Mouse (Mus musculus): ENCODE data around the gene Fars2. TPM values are rescaled to one million over a fixed set of nuclear protein-coding genes. Genes with fewer than 3 reads are reported as not detected.
A peak's percentile ranks its signal among the peaks of the same experiment; 100 is the strongest.

Fars2 gene
- polyA plus RNA-seq, 1 experiment: 28.4 TPM

DNA sequence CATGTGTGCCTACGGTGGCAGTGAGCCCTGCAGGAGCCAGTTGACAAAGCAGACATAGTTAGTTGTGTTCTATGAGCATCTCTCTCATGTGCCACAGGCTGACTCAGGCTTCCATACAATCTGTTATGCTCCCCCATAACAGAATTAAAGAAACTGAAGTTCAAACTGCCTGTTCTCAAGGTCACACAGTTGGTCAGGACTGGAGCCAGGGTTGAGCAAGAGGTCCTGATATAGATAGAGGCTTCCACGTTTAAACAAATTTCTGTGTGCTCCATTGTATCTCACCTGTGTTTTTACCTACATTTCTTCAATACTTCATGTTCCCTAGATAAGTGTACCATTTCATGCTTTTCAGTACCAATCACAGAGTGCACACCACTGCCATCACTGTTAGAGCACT lies 362.9 kb downstream of the Fars2 start:
- TF ChIP-seq POLR2A (IDR thresholded peaks at IDR 0.05; ENCODE audit: borderline replicate concordance, insufficient read depth, low read length) (no peak), CTCF (IDR thresholded peaks at IDR 0.05; ENCODE audit: borderline replicate concordance, insufficient read depth, low read depth, low read length) (no peak)
- DNase-seq: no peak
- 81% methylated on average over 2 of the region's 2 CpGs for WGBS
- H3K27me3 ChIP-seq (ENCODE audit: control insufficient read depth, insufficient read depth, low read length): no peaks in the 10 kb centered on the region
- no peak overlapping the region for H3K4me3 ChIP-seq (replicated peaks; ENCODE audit: insufficient read depth, low read depth, low read length)
- no peak overlapping the region for H3K27ac ChIP-seq (ENCODE audit: insufficient read depth, low read length)
- H3K4me1 ChIP-seq (ENCODE audit: control insufficient read depth, insufficient read depth, low read length): no peaks in the 10 kb centered on the region

DNA sequence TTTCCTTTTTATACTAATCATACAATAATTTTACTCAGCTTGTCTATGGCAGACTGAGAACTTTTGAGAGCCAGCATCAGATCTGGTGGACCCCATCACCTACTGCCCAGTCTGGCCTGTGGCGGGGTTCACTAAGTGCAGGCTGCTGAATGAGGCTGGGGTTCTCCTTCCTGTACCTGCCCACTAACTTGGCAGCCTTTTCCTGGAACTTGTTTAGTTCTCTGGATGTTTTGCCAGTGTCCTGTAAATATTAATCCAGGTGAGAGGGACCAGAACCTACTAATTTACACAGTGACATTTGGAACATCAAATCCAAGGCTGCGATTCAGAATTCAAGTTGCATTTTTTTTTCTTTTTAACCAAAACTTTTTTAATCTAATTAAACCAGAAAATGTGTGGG lies 367.2 kb downstream of the Fars2 start:
- Histone ChIP-seq H3K4me1 (ENCODE audit: control insufficient read depth, insufficient read depth, low read length) (no peaks in the 10 kb centered on the region), H3K27ac (ENCODE audit: insufficient read depth, low read length) (no peak overlapping the region), H3K4me3 (replicated peaks; ENCODE audit: insufficient read depth, low read depth, low read length) (no peak overlapping the region), H3K27me3 (ENCODE audit: control insufficient read depth, insufficient read depth, low read length) (no peaks in the 10 kb centered on the region)
- TF ChIP-seq POLR2A (IDR thresholded peaks at IDR 0.05; ENCODE audit: borderline replicate concordance, insufficient read depth, low read length) (no peak), CTCF (IDR thresholded peaks at IDR 0.05; ENCODE audit: borderline replicate concordance, insufficient read depth, low read depth, low read length) (no peak)
- DNase-seq: no peak
- WGBS: over 99% methylated on average over 2 of the region's 2 CpGs

DNA sequence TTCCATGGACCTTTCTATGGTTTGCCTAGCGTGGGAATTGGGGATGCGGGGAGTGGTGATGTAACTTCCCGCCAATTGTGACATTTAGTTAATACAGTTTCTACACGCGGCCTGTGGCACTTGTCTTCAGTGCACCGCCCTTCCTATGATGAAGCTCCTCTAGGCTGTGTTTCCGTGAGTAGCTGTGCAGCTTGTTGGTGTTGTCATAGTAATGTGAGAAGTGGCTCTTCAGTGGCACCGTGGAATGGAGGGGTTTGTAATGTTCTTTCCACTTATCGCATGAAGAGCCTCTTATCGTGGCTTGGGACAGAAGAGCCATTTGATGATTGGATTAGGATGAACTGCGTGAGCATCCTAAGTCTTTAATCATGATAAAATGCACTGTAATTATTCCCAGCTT lies 369.5 kb downstream of the Fars2 start:
- Histone ChIP-seq H3K27ac (ENCODE audit: insufficient read depth, low read length) (no peak overlapping the region), H3K27me3 (ENCODE audit: control insufficient read depth, insufficient read depth, low read length) (no peaks in the 10 kb centered on the region), H3K4me1 (ENCODE audit: control insufficient read depth, insufficient read depth, low read length) (no peaks in the 10 kb centered on the region), H3K4me3 (replicated peaks; ENCODE audit: insufficient read depth, low read depth, low read length) (no peak overlapping the region)
- TF ChIP-seq POLR2A (IDR thresholded peaks at IDR 0.05; ENCODE audit: borderline replicate concordance, insufficient read depth, low read length): no peak
- no peak for TF ChIP-seq CTCF (IDR thresholded peaks at IDR 0.05; ENCODE audit: borderline replicate concordance, insufficient read depth, low read depth, low read length)
- DNase-seq: no peak
- 95% methylated on average over 11 of the region's 11 CpGs for WGBS

DNA sequence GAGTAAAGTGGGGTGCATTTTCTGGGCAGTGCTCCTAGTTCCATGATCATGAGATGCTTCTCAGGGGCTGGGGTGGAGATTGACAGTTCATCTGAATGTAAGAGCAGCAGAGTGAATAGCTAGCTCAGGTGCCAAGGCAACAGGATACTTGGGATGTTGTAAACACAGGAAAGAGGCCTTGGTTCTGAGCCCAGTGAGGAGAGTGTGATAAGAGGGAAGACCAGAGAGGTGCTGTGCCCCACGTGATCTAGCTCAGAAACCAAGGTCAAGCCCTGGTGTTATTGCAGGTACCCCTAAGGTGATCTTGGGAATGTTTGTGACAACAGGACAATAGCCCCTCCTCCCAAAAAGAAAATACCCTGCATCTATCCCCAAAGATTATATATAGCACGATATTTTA lies 372.2 kb downstream of the Fars2 start:
- 83% methylated on average over 2 of the region's 2 CpGs for WGBS
- TF ChIP-seq CTCF (IDR thresholded peaks at IDR 0.05; ENCODE audit: borderline replicate concordance, insufficient read depth, low read depth, low read length) (no peak), POLR2A (IDR thresholded peaks at IDR 0.05; ENCODE audit: borderline replicate concordance, insufficient read depth, low read length) (no peak)
- no peaks in the 10 kb centered on the region for H3K4me1 ChIP-seq (ENCODE audit: control insufficient read depth, insufficient read depth, low read length)
- H3K4me3 ChIP-seq (replicated peaks; ENCODE audit: insufficient read depth, low read depth, low read length): no peak overlapping the region
- H3K27me3 ChIP-seq (ENCODE audit: control insufficient read depth, insufficient read depth, low read length): no peaks in the 10 kb centered on the region
- H3K27ac ChIP-seq (ENCODE audit: insufficient read depth, low read length): no peak overlapping the region
- no peak for DNase-seq

DNA sequence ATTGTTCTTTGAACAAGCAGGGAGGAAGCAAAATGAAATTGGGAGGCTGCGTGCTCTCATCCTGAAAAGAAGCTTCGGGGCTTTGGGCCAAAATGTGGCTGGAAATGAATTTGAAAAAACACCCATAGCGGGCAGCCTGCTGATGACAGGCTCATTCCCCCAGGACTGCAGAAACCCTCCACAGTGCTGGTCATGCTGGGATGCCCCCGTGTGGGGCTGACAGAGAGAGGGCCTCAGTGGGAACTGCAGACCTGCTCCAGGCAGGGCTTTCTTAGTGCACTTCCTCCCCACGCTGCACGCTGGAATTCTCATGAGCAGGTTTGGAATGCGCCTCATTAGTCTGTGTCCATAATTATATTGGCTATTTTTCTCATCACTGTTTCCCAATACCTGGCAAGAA lies 373.4 kb downstream of the Fars2 start:
- no peaks in the 10 kb centered on the region for H3K4me1 ChIP-seq (ENCODE audit: control insufficient read depth, insufficient read depth, low read length)
- TF ChIP-seq POLR2A (IDR thresholded peaks at IDR 0.05; ENCODE audit: borderline replicate concordance, insufficient read depth, low read length) (no peak), CTCF (IDR thresholded peaks at IDR 0.05; ENCODE audit: borderline replicate concordance, insufficient read depth, low read depth, low read length) (no peak)
- 54% methylated on average over 7 of the region's 7 CpGs for WGBS
- no peak overlapping the region for H3K27ac ChIP-seq (ENCODE audit: insufficient read depth, low read length)
- no peak overlapping the region for H3K4me3 ChIP-seq (replicated peaks; ENCODE audit: insufficient read depth, low read depth, low read length)
- H3K27me3 ChIP-seq (ENCODE audit: control insufficient read depth, insufficient read depth, low read length): no peaks in the 10 kb centered on the region
- no peak for DNase-seq

DNA sequence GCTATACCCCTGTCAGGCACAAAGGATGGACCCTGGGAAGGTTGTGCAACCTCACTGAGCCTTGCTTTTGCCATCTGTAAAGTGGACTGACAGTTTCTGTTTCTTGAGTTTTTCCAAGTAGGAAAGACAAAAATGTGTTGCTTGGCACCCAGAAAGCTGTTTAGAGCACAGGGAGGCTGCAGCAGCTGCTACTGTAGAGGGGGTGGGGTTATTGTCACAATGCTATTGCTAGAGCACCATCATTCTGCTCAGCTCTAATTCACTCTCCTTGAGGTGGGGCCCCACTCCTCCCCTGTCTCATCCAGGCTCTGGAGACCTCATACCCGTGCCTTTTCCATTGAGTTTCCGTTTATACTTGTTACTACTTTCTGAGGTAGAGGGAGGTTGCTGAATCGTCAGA lies 375.2 kb downstream of the Fars2 start:
- no peak overlapping the region for H3K27ac ChIP-seq (ENCODE audit: insufficient read depth, low read length)
- WGBS: 60% methylated on average over 3 of the region's 3 CpGs
- H3K27me3 ChIP-seq (ENCODE audit: control insufficient read depth, insufficient read depth, low read length): no peaks in the 10 kb centered on the region
- H3K4me1 ChIP-seq (ENCODE audit: control insufficient read depth, insufficient read depth, low read length): no peaks in the 10 kb centered on the region
- DNase-seq: no peak
- H3K4me3 ChIP-seq (replicated peaks; ENCODE audit: insufficient read depth, low read depth, low read length): no peak overlapping the region
- TF ChIP-seq POLR2A (IDR thresholded peaks at IDR 0.05; ENCODE audit: borderline replicate concordance, insufficient read depth, low read length): no peak
- TF ChIP-seq CTCF (IDR thresholded peaks at IDR 0.05; ENCODE audit: borderline replicate concordance, insufficient read depth, low read depth, low read length): no peak

DNA sequence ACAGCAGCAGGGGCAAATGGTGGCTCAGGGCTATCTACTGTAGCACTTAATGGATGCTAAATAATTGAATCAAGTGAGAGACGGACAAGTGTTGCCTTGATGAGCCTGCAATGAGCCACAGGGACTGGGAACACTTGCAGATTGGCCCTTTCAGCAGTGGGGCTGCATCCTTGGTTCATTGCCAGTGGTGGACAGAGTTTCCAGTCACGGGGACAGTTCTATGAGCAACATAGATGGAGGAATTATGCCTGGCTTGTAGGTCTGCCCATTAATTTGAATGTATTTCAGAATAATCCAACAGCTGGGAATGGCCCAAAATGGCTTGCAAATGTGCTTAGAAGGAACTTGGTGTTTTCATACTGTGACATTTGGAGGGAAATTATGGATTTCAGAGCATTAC lies 376.1 kb downstream of the Fars2 start:
- no peak overlapping the region for H3K27ac ChIP-seq (ENCODE audit: insufficient read depth, low read length)
- 45% methylated on average over 2 of the region's 2 CpGs for WGBS
- TF ChIP-seq POLR2A (IDR thresholded peaks at IDR 0.05; ENCODE audit: borderline replicate concordance, insufficient read depth, low read length) (no peak), CTCF (IDR thresholded peaks at IDR 0.05; ENCODE audit: borderline replicate concordance, insufficient read depth, low read depth, low read length) (no peak)
- H3K4me1 ChIP-seq (ENCODE audit: control insufficient read depth, insufficient read depth, low read length): no peaks in the 10 kb centered on the region
- no peaks in the 10 kb centered on the region for H3K27me3 ChIP-seq (ENCODE audit: control insufficient read depth, insufficient read depth, low read length)
- DNase-seq: peak in 1 of 2 experiments; percentile 4
- H3K4me3 ChIP-seq (replicated peaks; ENCODE audit: insufficient read depth, low read depth, low read length): no peak overlapping the region

DNA sequence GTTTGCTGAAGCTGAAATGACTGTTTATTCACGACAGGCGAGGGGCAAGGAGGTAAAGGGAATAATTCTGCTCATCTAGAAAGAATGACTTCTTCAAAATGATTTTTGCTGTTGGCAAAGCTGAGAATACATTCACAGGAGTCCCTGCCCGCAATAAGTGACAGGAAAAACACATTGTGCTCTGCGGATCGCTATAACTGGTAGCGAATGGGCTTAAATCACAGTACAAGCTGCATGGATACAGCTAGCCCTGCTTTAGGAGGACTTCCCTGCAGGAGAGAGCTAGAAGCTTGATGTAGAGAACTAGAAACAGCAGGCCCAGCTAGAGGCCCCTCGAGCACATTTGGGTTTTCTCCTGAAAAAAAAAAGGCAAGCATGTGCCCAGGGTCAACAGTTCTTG lies 376.6 kb downstream of the Fars2 start:
- Histone ChIP-seq H3K27me3 (ENCODE audit: control insufficient read depth, insufficient read depth, low read length) (no peaks in the 10 kb centered on the region), H3K4me3 (replicated peaks; ENCODE audit: insufficient read depth, low read depth, low read length) (no peak overlapping the region), H3K27ac (ENCODE audit: insufficient read depth, low read length) (no peak overlapping the region), H3K4me1 (ENCODE audit: control insufficient read depth, insufficient read depth, low read length) (no peaks in the 10 kb centered on the region)
- no peak for TF ChIP-seq CTCF (IDR thresholded peaks at IDR 0.05; ENCODE audit: borderline replicate concordance, insufficient read depth, low read depth, low read length)
- TF ChIP-seq POLR2A (IDR thresholded peaks at IDR 0.05; ENCODE audit: borderline replicate concordance, insufficient read depth, low read length): no peak
- 71% methylated on average over 7 of the region's 7 CpGs for WGBS
- no peak for DNase-seq
